Mouse (Mus musculus) Muller cell, postnatal 12 days (primary cell): ENCODE results near the gene Pgc.

ENCODE experiments used
- DNase-seq: peaks from one replicate; pipeline ENCODE4 v3.0.0-alpha.2; 2015; ENCODE audit errors: inconsistent ontology term

Gene Pgc

DNA sequence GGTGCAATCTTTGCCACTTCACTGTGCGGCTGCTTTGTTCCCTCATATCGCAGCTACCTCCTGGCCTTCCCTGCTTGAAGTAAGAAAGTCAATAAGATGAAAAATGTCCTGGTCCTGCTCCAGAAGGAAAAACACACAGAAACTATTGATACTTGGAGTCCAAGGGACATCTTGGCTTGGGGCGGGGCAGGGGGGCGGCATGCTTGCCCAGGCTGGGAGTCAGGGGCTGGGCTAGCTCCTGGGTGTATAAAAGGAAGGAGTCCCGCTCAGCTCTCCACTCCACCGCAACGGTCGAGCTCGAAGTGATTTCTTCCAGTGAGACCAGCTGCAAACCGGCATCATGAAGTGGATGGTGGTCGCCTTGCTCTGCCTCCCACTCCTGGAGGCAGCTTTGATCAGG lies at the start of gene Pgc:
Gene Pgc, plus strand, starts transcription at position 277 of the 400 bp plus-strand sequence.
- DNase-seq = no peak

DNA sequence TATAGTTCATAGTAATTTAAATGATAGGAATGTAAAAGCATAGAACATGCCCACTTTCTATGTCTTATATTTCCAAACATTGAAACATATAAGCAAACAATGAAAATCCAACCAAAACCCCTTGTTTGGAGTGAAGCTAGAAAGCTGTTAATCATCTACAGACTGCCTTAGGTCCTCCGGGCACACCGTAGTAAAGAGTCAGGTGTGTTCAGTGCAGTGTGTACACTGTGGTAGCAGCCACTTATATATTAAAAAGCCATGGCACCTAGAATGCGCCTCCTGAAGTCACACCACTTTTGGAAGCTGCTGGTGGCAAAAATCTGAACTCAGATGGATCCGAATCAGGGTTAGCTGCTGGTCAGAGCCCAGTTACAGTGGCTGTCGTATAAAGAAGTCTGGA lies 48.4 kb upstream of the Pgc start:
- no peak for DNase-seq

DNA sequence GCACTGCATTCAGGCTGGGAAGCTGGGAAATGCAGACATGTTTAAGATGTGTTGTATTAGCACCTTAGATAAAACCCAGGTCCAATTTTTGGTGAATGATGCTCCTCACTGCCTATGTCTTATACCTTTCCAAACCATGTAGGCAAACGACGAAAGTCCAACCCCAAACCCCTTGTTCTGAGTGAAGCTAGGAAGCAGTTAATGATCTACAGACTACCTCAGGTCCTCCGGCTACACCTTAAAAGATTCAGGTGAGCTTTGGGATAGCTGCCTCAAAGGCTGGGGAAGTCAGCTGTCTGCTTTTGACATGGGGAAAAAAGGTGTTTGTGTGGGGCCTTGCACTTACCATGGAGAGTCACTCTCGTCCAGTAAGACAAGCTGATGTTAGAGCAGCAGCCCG lies 47.9 kb upstream of the Pgc start:
- no peak for DNase-seq

DNA sequence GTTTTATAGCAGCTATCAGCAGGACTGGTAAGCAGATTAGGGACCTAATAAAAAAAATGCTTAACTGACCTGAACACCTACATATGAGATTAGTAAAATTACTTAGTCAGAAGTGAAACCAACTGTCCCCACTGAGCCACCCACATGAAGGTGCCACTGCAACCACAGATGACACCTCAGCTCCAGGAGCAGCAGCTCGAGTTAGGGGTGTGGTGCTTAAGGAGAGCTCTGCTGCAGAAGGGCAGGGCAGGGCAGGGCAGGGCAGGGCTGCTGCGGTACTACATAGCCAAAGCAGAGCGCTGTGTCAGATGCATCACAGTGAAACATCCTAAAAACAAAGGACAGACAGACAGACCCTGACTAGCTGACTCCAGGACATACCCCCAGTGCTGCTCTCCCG lies 43.8 kb upstream of the Pgc start:
- DNase-seq = no peak

DNA sequence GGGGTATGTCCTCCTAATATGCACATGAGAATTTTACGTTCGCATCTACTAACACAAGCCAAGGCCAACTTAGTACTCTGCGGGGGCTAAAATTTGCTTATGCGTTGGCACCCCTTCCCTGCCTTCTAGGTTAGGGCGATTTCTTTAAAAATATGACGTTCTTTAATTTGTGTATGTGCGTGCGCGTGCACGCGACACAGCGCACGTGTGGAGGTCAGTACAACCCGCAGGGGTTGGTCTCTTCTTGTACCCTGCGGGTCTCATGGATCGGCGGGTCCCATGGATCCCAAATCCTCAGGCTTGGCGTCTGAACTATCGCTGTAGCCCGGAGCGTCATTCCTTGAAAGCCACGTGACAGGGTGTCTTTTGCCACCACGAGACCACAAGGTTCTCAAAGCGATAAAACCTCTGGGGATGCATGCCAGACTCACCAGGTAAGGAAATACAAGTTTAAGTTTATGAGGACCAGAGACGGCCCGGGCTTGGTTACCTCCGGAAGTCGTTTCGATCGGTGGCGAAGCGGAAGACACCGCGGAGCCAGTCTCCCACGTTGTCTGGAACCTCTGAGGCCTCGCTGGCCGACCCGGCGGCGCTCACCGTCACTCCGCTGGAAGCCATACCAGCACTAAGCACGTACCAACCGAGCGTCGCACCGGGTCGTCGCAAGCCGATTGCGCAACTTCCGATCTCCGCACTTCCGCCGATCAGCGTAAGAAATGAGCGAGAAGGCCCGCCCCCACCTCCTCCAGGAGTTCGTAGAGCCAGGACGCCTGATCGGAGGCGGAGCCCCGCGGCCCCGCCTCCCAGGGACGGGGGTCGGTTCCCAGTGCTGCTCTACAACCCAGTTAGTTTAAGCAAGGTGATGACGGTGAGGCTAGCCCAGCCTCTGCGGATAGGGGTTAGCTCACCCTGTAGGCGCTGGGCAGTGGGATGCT lies 39.0 kb upstream of the Pgc start:
- DNase-seq = peak; percentile 98

DNA sequence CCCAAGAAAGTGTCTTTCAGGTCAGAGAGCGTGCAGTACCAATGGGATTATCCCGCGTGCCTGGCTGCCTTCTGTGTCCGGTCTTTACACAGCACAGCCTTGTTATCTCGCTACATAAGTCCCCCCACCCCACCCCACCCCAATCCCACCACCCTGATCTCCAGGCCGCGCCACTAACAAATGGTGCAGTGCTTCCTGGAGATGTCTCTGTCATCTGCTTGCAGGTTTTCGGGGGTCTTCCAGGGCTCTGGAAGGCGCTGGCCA lies 38.4 kb upstream of the Pgc start, which contains the start of gene Tomm6:
Gene Tomm6, minus strand, starts transcription at position 43 of the 264 bp plus-strand sequence.
- DNase-seq = no peak

DNA sequence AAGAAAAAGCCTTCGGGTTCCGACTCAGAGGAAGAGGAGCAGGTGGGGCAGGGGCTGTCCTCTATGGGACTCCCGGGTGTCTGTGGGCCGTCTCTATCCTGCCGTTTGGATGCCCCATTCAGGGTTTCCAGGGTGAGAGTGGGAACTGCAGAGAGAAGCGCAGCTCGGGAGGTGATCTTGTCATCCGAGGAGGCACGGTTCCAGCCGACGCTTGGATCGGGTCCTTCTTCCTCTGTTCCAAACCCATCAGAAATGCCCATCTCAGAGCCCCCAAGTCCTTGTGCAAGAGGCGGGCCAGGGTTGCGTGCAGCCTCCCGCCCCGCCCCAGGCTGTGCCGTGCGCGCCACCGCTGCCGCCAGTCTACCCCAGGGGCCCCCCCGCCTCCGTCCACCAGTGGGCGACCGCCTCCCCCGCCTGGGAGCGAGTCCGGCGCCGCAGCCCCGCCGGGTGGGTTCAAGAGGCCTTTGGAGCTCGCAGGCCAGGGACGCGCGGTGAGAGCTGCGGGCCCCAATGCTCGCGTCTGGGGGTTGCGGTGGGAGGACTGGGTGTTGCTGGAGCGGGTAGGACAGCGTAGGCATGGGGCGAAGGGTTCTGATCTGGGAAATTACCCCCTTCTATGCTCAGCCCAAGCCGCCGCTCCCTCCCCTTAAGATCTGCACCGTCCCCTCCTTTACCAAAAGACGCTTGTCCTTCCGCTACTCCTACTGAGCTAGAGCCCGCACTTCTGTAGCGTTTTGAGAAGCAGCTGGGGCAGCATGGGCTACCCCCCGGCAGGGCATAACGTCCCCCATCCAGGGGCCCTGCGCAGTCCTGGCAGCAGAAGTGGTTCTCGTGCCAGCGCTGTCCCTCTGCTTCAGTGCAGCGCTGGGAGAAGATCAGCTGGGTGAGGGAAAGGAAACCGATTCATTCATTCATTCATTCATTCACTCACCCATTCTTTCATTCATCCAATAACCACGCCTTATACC lies 37.8 kb upstream of the Pgc start, which contains the start of gene Frs3:
Gene Frs3, plus strand, starts transcription at position 423 of the 968 bp plus-strand sequence.
- DNase-seq = peak; percentile 82

DNA sequence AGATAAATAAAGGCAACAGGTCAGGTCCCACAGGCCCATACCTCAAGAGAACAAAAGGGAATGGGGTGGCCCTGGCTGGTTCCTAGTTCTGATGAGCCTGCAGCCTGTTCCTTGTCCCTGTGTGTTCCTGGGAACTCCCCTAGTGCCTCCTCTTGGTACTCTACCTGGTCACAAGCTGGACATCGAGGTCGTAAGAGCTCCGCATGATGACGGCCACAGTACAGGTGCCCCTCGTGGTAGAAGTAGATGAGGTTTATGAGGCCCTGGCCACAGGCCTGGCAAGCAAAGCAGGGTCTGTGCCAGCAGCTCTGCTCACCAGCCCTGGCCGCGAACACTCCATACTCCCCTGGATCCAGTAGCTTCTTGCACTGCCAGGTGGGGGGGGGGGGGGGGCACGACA lies 36.7 kb upstream of the Pgc start:
- no peak for DNase-seq

DNA sequence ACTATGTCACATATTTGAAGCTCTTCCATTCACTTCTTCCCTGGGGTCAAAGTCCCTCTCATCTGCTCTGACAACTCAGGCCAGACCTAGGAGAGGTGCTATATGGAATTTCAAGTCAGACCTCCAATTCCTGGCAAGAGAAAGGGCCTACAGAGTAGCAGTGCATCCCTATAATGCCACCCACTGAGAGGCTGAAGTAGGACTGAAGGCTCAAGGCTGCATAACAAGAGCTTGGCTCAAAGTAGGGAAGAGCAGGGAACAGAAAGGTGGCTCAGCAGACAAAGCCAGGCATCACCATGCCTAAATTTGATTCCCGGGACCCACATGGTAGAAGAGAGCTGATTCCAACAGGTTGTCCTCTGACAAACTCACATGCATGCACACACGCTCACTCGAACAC lies 35.0 kb upstream of the Pgc start:
- DNase-seq = no peak

DNA sequence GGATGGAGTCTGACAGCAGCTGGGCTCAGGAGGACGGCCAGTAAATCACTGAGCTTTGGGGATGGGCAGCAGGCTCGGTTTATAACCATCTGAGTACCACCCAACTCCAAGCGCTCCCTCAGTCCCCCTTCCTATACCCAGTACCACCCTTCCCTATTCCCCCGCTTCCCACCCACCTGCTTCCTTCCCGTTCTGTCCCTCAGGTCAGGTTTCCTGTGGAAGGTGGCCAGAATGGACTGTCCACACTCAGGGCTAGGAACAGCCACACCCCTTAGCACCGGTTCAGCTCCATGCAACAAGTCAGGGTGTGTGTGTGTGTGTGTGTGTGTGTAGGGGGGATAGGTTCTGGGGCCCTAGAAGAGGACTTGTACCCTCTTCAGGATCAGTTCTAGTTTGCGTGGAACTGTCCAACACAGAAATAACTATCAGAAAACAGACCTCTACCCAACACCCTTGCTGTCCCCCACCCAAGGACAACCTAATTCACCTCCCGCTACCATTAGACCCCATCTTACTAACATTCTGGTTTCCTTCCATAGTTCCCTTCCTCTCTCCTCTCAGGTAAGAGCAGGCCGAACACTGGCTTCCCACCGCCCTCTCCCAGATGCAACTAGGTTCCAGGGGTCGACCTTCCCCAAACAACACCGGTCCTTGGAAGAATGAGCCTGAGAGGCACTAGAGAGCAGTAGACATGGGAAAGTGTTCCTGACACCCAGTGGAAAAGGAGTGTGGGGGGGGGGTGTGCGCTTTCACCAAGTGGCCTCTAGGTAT lies 32.8 kb upstream of the Pgc start:
- DNase-seq = no peak

DNA sequence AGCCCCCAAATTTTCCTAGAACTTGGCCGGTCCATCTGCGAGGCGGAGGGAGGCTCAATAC lies 32.4 kb upstream of the Pgc start, which contains the start of gene Gm21981:
Gene Gm21981, minus strand, starts transcription at position 14 of the 61 bp plus-strand sequence.
- DNase-seq = no peak

DNA sequence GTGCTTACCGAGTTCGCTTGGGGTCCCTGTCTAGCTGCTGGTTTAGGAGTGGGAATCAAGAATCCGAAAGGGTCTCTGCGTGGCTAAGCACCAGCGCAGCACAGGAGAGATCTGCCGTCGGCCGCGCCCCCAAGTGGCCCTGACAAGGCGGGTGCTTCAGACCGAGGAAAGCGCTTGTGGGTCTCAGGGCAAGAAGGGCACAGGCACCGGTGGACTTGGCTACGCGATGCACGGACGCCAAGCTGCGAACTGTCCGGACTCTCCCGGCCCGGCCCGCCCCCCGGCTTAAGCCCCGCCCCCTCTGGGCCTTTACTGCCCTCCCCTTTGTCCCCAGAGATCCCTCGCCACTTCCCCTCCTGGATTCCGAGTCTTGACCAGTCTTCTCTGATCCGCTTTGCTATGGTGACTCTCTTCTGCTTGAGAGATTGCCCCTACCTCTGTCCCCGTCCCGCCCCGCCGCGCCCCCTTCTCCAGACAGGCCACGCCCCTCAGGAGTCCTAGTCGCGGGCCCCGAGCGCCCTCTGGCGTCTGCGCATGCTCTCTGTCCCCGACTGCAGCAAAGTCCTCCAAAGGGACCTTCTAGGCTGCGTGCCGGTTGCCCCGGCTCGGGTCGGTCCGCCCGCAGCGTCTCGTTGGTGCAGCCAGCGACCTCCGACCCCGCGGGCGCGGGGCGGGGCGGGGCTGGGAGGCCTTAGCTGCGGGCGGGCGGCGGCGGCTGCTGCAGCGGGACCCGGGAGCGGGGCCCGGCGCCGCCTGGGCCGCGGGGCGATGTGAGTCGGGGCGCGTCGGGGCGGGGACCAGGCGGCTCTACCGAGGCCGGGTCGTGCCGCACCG lies 31.9 kb upstream of the Pgc start, which contains the start of gene Prickle4:
Gene Prickle4, minus strand, starts transcription at position 234 of the 834 bp plus-strand sequence.
- DNase-seq = peak; percentile 98

DNA sequence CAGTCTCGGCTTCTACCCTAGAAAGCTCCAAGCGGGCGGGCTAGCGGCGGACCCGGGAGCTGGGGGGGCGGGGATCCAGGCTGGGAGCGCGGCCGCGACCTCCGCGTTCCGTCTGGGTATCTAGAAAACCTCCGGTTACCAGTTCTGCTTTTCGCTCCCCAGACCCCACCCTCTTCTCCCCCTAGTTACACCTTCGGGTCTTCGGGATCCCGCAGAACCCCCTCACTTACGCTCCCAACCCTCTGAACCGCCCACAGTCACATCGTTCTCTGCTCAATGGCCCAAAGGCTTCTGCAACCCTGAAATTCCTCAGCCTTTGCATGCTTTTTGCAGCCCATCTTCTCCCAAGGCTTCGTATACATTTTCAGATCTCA lies 31.3 kb upstream of the Pgc start:
- DNase-seq = no peak

DNA sequence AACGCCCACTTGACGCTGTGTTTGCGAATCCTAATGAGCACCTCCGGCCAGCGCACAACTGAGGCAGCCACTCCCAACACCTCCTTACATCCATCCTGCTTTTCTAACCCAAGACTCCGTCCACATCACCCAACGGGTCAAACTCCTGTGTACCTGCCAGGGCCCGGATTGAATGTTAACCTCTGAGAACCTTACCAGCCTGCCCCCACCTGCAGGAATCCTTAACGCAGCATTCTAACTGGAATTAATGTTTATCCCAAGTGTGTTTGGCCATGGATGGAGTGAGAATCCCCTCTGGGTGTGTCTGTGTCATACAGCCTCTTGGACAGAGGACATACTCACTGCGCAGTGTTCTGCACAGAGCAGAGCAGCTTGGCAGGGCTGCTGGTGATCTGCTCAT lies 28.5 kb upstream of the Pgc start:
- DNase-seq = no peak

DNA sequence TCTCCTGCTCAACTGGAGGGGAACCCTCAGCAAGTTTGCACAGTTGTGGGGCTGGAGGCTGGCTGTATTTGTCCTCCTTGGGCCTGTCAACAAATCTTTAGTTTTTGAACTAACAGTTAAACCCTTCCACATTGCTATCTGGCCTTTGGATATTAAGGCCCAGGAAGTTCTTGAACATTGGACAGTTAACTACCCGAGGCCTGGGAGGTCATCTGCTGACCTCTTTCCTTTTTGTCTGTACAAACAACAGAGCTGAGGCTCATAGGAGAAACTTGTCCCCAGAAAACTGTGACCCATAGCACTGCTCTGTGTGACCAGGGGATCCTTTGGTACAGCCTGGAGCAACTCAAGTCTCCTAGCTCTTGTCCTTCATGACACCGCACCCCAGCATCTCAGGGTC lies 27.6 kb upstream of the Pgc start:
- no peak for DNase-seq

DNA sequence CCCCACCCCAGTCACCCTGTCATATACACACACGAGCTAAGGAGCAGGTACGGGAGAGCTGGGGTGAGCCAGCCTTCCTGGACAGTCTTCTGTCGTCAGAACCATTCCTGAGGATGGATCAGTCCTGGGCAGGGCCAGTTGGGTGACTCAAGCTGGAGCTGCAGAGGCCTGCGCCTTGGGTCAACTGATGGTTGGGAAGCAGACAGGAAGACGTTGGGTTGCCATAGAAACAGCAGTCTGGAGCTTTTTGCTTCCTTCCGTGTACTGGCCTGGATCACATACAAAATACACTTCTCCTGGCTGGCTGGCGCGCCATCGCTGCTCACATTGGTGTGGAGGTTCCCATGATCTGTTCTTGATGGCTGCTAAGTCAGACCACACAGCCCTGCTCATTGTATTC lies 24.8 kb upstream of the Pgc start:
- DNase-seq = no peak

DNA sequence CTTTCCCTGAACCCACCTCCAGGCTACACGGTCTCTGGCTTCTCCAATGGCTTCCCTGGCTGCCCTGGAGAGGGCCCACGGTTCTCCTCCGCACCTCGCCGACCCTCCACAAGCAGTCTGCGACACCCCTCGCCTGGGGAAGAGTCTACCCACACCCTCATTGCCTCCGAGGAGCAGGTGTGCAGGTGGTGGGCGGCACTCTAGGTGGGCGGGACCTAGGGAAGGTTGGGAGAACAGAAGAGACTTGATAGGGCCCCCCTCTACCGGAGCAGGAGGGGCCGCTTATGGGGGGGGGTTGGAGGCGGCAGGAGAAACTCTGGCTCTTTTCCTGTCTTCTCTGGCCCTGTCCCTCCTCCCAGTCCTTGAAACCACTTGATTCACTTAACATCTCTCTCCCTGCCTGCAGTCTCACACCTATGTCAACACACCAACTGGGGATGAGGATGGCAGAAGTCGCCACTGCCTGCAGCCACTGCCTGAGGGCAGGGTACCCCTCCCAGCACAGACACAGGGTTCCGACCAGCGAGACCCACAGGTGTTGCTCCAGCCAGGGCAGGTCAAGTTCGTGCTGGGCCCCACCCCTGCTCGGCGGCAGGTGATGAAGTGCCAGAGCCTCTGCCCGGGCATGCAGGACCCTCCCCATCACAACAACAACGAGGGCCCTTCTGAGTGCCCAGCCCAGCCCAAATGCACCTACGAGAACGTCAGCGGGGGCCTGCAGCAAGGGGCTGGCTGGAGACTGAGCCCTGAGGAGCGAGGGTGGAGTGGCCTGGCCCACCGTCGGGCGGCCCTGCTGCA lies 23.9 kb upstream of the Pgc start:
- DNase-seq = no peak

DNA sequence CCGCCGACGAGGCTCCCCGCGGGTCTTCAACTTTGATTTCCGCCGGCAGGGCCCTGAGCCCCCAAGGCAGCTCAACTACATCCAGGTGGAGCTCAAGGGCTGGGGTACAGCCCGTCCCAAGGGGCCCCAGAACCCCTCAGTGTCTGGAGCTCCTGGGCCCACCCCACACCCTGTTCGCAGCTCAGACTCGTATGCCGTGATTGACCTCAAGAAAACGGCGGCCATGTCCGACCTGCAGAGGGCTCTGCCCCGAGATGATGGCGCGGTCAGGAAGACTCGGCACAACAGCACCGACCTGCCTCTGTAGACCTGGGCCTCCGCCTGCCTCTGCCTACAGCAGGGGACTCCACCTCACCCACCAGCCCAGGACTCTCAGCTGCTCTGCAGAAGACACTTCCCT lies 23.1 kb upstream of the Pgc start:
- no peak for DNase-seq

DNA sequence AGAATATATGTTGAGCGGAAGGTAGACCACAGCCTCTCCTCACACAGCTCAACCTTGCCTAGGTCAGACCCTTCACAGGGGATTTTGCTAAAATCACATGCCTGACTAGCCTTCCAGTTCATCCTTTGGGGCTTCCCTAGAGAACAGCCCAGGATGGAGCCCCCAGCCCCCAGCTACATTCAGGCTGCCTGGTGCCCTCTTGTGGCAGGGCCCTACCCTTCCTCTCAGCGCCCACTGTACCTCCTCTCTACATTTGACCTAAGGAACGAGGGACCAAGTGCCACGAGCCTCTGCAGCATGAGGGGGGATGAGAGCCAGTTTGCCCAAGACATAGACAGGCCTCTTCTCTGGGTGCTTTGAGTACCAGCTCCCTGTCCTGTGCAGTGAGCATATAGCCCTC lies 21.9 kb upstream of the Pgc start:
- DNase-seq = no peak

DNA sequence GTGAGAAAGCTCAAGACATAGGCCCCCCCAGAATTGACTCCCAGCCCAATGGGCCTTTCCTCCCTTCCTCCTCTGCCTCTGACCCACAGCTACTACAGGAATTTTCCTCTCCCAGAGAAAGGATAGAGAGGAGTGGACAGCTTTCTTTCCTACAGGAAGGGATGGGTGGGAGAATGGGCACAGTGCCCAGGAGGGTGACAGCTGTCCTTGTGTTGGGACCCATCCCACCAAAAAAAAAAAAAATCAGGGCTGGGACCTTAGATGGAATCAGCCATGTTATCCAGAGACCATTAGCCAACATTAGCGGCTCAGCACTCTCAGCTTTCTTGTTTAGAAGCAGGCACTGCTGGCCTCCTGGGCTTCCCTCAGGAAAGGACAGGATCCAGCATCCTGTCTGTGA lies 20.4 kb upstream of the Pgc start:
- no peak for DNase-seq

DNA sequence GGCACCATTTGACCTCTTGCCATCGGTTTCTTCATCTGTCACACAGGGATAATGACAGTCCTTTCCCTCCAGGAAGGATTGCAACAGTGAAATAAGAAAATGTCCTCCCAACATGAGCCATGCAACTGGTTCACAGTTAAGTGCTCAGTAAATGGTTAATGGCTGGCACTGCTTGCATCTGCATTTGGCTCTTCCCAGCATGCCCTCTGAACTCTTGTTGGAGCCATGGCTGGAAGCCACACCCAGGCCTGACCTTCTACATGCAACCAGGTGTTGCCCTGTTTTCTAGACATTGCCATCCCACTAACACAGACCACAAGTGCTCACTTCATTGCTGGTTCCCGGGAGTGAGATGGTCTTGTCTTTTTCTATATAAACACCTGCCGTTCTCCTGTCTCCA lies 18.7 kb upstream of the Pgc start:
- no peak for DNase-seq
